Mouse (Mus musculus) kidney, embryonic 15.5 days (tissue): Measurements from ENCODE around the gene Nek10. TPM values are rescaled to one million over a fixed set of nuclear protein-coding genes. Genes with fewer than 3 reads are reported as not detected.
"Not testable (repeated sequence)": the region's sequence is repeated elsewhere in the genome, so short reads cannot be mapped to it uniquely, and the experiment has no call there.

Experiments
- ATAC-seq: fragments of 200-750 bp; cut with Nextera tagmentation; replicated peaks from 2 replicates; pipeline ENCODE4 v1.8.0; 2017; ENCODE audit warnings: moderate TSS enrichment; ENCODE audit not compliant: low FRiP score
- H3K27ac ChIP-seq: fragments of 300-500 bp; sonication (generic); 2 replicates; pipeline ENCODE4 v1.5.1; 2015; ENCODE audit warnings: mild to moderate bottlenecking, inconsistent platforms
- H3K27me3 ChIP-seq: fragments of 300-500 bp; sonication (generic); 2 replicates; pipeline ENCODE4 v1.6.1; 2015; ENCODE audit warnings: inconsistent platforms
- H3K36me3 ChIP-seq: fragments of 300-500 bp; sonication (generic); 2 replicates; pipeline ENCODE4 v1.6.1; 2015; ENCODE audit warnings: inconsistent platforms
- H3K4me1 ChIP-seq: fragments of 300-500 bp; sonication (generic); 2 replicates; pipeline ENCODE4 v1.6.1; 2015; ENCODE audit warnings: inconsistent platforms
- H3K4me2 ChIP-seq: fragments of 300-500 bp; sonication (generic); 2 replicates; pipeline ENCODE4 v1.6.1; 2015; ENCODE audit warnings: moderate library complexity, mild to moderate bottlenecking, inconsistent platforms
- H3K4me3 ChIP-seq: fragments of 300-500 bp; sonication (generic); replicated peaks from 2 replicates; pipeline ENCODE4 v1.5.1; 2015; ENCODE audit warnings: mild to moderate bottlenecking, inconsistent platforms
- H3K9ac ChIP-seq: fragments of 300-500 bp; sonication (generic); 2 replicates; pipeline ENCODE4 v1.6.1; 2015; ENCODE audit warnings: mild to moderate bottlenecking, inconsistent platforms
- H3K9me3 ChIP-seq: fragments of 300-500 bp; sonication (generic); replicated peaks from 2 replicates; pipeline ENCODE4 v1.6.1; 2016; ENCODE audit warnings: inconsistent platforms
- WGBS: fragments of 180-500 bp; shearing (Covaris S2); methylation state at CpG from one replicate; pipeline ENCODE4 v1.1.7; 2015; ENCODE audit warnings: mixed read lengths; 5-methylcytosine and 5-hydroxymethylcytosine counted together
- polyA plus RNA-seq: library from polyadenylated mRNA; unstranded; fragments of >200 nt; fragmentation: Nextera tagmentation; extraction: Ambion mirVana; gene quantifications from 2 replicates; pipeline ENCODE4 v1.2.1, GENCODE M21; 2015

Gene Nek10
- polyA plus RNA-seq, 1 experiment from 2014 or later: 0.04 TPM

GRCm38 (mm10) chr14:15034638-15035037, 231.4 kb downstream of the Nek10 start:
- ATAC-seq, H3K4me2 ChIP-seq, H3K4me3 ChIP-seq, H3K27me3 ChIP-seq, H3K4me1 ChIP-seq, H3K36me3 ChIP-seq, H3K9me3 ChIP-seq, H3K27ac ChIP-seq, H3K9ac ChIP-seq: not testable (repeated sequence)
- WGBS: 84% methylated on average over 8 of the region's 8 CpGs

DNA sequence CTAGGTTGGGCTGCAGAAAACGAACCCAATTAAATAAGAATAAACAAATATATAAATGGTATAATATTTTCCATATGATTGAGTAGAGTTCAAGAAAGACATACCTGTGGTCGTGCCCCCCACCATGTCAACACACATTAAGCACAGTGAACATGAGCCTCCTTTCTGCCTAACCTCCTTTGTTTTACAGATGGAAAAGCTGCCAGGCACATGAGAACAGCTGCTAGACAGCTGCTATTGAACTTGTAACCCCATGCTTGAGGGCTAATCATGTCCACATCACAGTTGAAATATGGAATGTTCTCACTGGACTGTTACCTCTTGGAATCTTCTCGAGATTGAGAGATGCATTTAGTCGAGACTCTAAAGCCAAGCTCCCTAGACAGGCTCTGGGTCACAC, 245.0 kb downstream of the Nek10 start:
- Histone ChIP-seq H3K27me3 (no peaks in the 10 kb centered on the region), H3K9me3 (no peaks in the 10 kb centered on the region), H3K4me1 (no peaks in the 10 kb centered on the region), H3K27ac (no peak overlapping the region), H3K4me2 (no peak overlapping the region), H3K9ac (no peak overlapping the region), H3K36me3 (no peaks in the 10 kb centered on the region), H3K4me3 (no peak overlapping the region)
- 62% methylated on average over 4 of the region's 4 CpGs for WGBS
- no peak for ATAC-seq

DNA sequence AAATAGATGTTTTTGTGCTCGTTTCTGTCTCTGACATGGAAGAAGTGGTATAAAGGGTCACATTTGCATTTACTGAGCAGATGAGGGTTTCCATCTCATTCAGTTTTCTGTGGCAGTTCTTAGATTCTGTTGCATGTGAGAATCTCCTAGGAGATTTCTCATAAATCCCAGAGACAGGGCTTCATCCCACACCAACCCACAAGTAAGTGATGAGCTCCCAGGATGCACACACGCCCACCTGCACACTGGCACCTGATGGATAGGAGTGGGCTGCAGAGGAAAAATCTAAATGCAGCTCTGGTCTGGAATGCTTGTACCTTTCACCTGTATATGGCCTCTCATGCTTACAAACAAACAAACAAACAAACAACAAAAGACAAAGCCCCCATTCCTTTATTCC, 258.3 kb downstream of the Nek10 start:
- H3K4me2 ChIP-seq: no peak overlapping the region
- no peaks in the 10 kb centered on the region for H3K9me3 ChIP-seq
- H3K36me3 ChIP-seq: no peaks in the 10 kb centered on the region
- no peak overlapping the region for H3K4me3 ChIP-seq
- WGBS: 72% methylated on average over 2 of the region's 2 CpGs
- no peak for ATAC-seq
- H3K27ac ChIP-seq: no peak overlapping the region
- peaks cover 10% of the 10 kb centered on the region; the same call in 1 of the 2 replicates for H3K4me1 ChIP-seq
- no peaks in the 10 kb centered on the region for H3K27me3 ChIP-seq
- H3K9ac ChIP-seq: no peak overlapping the region

Other genes with a start within 250 kb of the Nek10 start
- gene Slc4a7, start 101.1 kb upstream of the Nek10 start, polyA plus RNA-seq: 17.8 and 18.2 TPM in 2 replicates